ENCODE assay signal across 9 mouse cellular contexts in genomic region chr6:52966001-52966400, GRCm38 (mm10).
DNase-seq lines count a peak whose midpoint lies in the region; ATAC-seq and TF ChIP-seq lines count a peak whose summit lies in the region.
"Had no signal": no experiment of that assay in that cellular context is flagged by ENCODE, and none has a peak within 500 bp of the region (broad histone marks: within the 10 kb centered on the region; RNA-seq: fewer than 3 reads in every experiment).

No protein-coding gene starts in this region.

- H3K27ac ChIP-seq in gastrocnemius, adult 2 months, result peak overlapping the region; percentile 56; the same call in 1 of the 2 replicates
- H3K27ac ChIP-seq in heart, embryonic 11.5 days (ENCODE audit: low read depth, low read length), result peak overlapping the region; percentile 90
- peak overlapping the region; percentile 86 for H3K27ac ChIP-seq in limb, embryonic 13.5 days

- peak; percentile 53 for DNase-seq in gastrocnemius, adult 2 months
- DNase-seq in gastrocnemius, adult 18-20 months (ENCODE audit: low spot score), result no peak
- peak; percentile 33 for DNase-seq in ZHBTc4 (ENCODE audit: low read depth, low spot score)
- DNase-seq in ovary, postnatal 10 days (ENCODE audit: low spot score), result no peak
- DNase-seq in right cerebral cortex, postnatal 14 days, result no peak
- DNase-seq: lung, postnatal 14 days had no signal

- H3K4me1 ChIP-seq in heart, embryonic 11.5 days (ENCODE audit: control insufficient read depth, insufficient read depth, low read length), result peaks cover 48% of the 10 kb centered on the region
- peaks cover 81% of the 10 kb centered on the region for H3K4me1 ChIP-seq in limb, embryonic 13.5 days

- 38% methylated on average over 4 of the region's 4 CpGs for WGBS in heart, embryonic 11.5 days (ENCODE audit: insufficient replicate concordance)
- WGBS in limb, embryonic 13.5 days, result 20% methylated on average over 4 of the region's 4 CpGs

- no peak overlapping the region for H3K4me3 ChIP-seq in gastrocnemius, adult 2 months
- H3K4me3 ChIP-seq in heart, embryonic 11.5 days (ENCODE audit: low read depth, low read length), result no peak overlapping the region
- no peak overlapping the region for H3K4me3 ChIP-seq in limb, embryonic 13.5 days

- no peak for ATAC-seq in heart, embryonic 11.5 days (replicated peaks; ENCODE audit: insufficient number of reproducible peaks, low FRiP score, low TSS enrichment)
- ATAC-seq in limb, embryonic 13.5 days (ENCODE audit: low FRiP score, low read depth), result no peak
- ATAC-seq in monocyte, adult 5-6 weeks (replicated peaks; ENCODE audit: insufficient number of reproducible peaks, low FRiP score, low TSS enrichment, poor library complexity, severe bottlenecking), result no peak

- H3K4me2 ChIP-seq in heart, embryonic 11.5 days, result no peak overlapping the region; the same call in 1 of the 2 replicates
- H3K4me2 ChIP-seq in limb, embryonic 13.5 days (replicated peaks), result no peak overlapping the region

- TF ChIP-seq CTCF in gastrocnemius, adult 2 months (IDR thresholded peaks at IDR 0.05), result no peak

- no peaks in the 10 kb centered on the region for H3K27me3 ChIP-seq in heart, embryonic 11.5 days (ENCODE audit: control insufficient read depth, insufficient read depth, low read length)
- H3K27me3 ChIP-seq in limb, embryonic 13.5 days, result peaks cover 3% of the 10 kb centered on the region; the same call in 1 of the 2 replicates

- no peak overlapping the region for H3K9ac ChIP-seq in heart, embryonic 11.5 days (ENCODE audit: low read depth, low read length)
- peak overlapping the region; percentile 51 for H3K9ac ChIP-seq in limb, embryonic 13.5 days

- intact Hi-C loops in gastrocnemius, adult 2 months (cut with DNase I), result no loop called here

- no peaks in the 10 kb centered on the region for H3K36me3 ChIP-seq in heart, embryonic 11.5 days (ENCODE audit: control insufficient read depth, insufficient read depth, low read length)
- H3K36me3 ChIP-seq in limb, embryonic 13.5 days, result no peaks in the 10 kb centered on the region

- no peaks in the 10 kb centered on the region for H3K9me3 ChIP-seq in heart, embryonic 11.5 days (replicated peaks; ENCODE audit: control insufficient read depth, low read length)
- no peaks in the 10 kb centered on the region for H3K9me3 ChIP-seq in limb, embryonic 13.5 days

Comparison
In these comparisons a context has a peak if more than half of its experiments do, and no peak if none do; other contexts are left out.
1. DNase-seq: peak in gastrocnemius, adult 2 months (single experiment) and ZHBTc4 (single experiment); none in gastrocnemius, adult 18-20 months (single experiment), ovary, postnatal 10 days (single experiment) and right cerebral cortex, postnatal 14 days (single experiment).
2. Peak in every context shown above with its lines, with median percentiles within 50 percentile points of each other: H3K27ac ChIP-seq.